Mouse (Mus musculus): Measurements from ENCODE around the gene Meox1. TPM values are rescaled to one million over a fixed set of nuclear protein-coding genes. Genes with fewer than 3 reads are reported as not detected.

The Meox1 gene
- polyA plus RNA-seq, 2 experiments = 15.2 to 20.8 TPM

DNA sequence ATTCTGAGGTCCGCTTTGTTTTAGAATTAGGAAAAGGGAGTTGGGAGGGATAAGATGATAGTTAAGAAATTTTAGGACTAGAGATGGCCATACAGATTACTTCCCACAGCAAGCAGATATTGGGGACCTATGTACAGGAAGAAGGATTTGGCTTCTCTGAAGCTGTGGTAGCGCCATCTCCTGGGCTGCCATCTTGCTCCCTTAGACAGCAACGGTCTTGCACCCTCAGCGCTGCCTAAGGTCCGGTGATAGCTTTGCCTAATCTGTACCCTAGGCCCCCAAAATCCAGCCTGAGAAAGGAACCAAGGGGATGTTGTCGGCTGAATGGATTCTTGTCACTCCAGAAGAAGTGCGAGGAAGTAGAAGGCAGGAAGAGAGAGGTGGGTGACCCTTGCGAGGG lies 19.4 kb upstream of the Meox1 start:
- Histone ChIP-seq H3K4me1 (ENCODE audit: control insufficient read depth, insufficient read depth, low read length) (no peaks in the 10 kb centered on the region), H3K27me3 (ENCODE audit: control insufficient read depth, insufficient read depth, low read length) (peaks cover 7% of the 10 kb centered on the region; the same call in 1 of the 2 replicates), H3K9me3 (ENCODE audit: control insufficient read depth, low read length) (no peaks in the 10 kb centered on the region), H3K4me3 (replicated peaks; ENCODE audit: low read length) (no peak overlapping the region), H3K4me2 (replicated peaks; ENCODE audit: low read depth, low read length, severe bottlenecking) (no peak overlapping the region), H3K9ac (ENCODE audit: low read depth, low read length, severe bottlenecking) (no peak overlapping the region), H3K27ac (replicated peaks; ENCODE audit: low read depth, low read length) (no peak overlapping the region), H3K36me3 (ENCODE audit: control insufficient read depth, insufficient read depth, low read length) (no peaks in the 10 kb centered on the region)
- no peak for TF ChIP-seq POLR2A (IDR thresholded peaks at IDR 0.05; ENCODE audit: borderline replicate concordance, extremely low read depth, insufficient read depth, insufficient read length)
- DNase-seq (ENCODE audit: low spot score) (no peak), ATAC-seq (ENCODE audit: low FRiP score, low read depth) (no peak)
- WGBS = 62% methylated on average over 8 of the region's 8 CpGs

- H3K4me2 ChIP-seq (replicated peaks; ENCODE audit: low read depth, low read length, severe bottlenecking) = no peak overlapping the region
- no peaks in the 10 kb centered on the region for H3K9me3 ChIP-seq (ENCODE audit: control insufficient read depth, low read length)
- H3K9ac ChIP-seq (ENCODE audit: low read depth, low read length, severe bottlenecking) = no peak overlapping the region
- TF ChIP-seq POLR2A (IDR thresholded peaks at IDR 0.05; ENCODE audit: borderline replicate concordance, extremely low read depth, insufficient read depth, insufficient read length) = no peak
- no peaks in the 10 kb centered on the region for H3K36me3 ChIP-seq (ENCODE audit: control insufficient read depth, insufficient read depth, low read length)
- ATAC-seq (ENCODE audit: low FRiP score, low read depth) (no peak), DNase-seq (ENCODE audit: low spot score) (no peak)
- 0 out of 2 replicates have a peak, but pooled peaks cover 4% of the 10 kb centered on the region for H3K27me3 ChIP-seq (ENCODE audit: control insufficient read depth, insufficient read depth, low read length)
- H3K4me1 ChIP-seq (ENCODE audit: control insufficient read depth, insufficient read depth, low read length) = no peaks in the 10 kb centered on the region
- H3K27ac ChIP-seq (replicated peaks; ENCODE audit: low read depth, low read length) = no peak overlapping the region
- 60% methylated on average over 4 of the region's 4 CpGs for WGBS
- H3K4me3 ChIP-seq (replicated peaks; ENCODE audit: low read length) = no peak overlapping the region
Measured at GRCm38 (mm10) chr11:101911855-101912579, 17.8 kb upstream of the Meox1 start.

- peak; percentile 72; the same call in 1 of the 2 replicates for ATAC-seq (ENCODE audit: low FRiP score, low read depth)
- H3K4me2 ChIP-seq (replicated peaks; ENCODE audit: low read depth, low read length, severe bottlenecking) = no peak overlapping the region
Measured at GRCm38 (mm10) chr11:101910230-101910946, 16.2 kb upstream of the Meox1 start.

GRCm38 (mm10) chr11:101908777-101909176 lies 14.6 kb upstream of the Meox1 start:
- no peak overlapping the region for H3K4me2 ChIP-seq (replicated peaks; ENCODE audit: low read depth, low read length, severe bottlenecking)
- no peak overlapping the region for H3K9ac ChIP-seq (ENCODE audit: low read depth, low read length, severe bottlenecking)
- no peaks in the 10 kb centered on the region for H3K27me3 ChIP-seq (ENCODE audit: control insufficient read depth, insufficient read depth, low read length)
- no peaks in the 10 kb centered on the region for H3K4me1 ChIP-seq (ENCODE audit: control insufficient read depth, insufficient read depth, low read length)
- no peaks in the 10 kb centered on the region for H3K9me3 ChIP-seq (ENCODE audit: control insufficient read depth, low read length)
- WGBS = 73% methylated on average over 6 of the region's 6 CpGs
- ATAC-seq (ENCODE audit: low FRiP score, low read depth) (no peak), DNase-seq (ENCODE audit: low spot score) (no peak)
- H3K27ac ChIP-seq (replicated peaks; ENCODE audit: low read depth, low read length) = no peak overlapping the region
- no peak overlapping the region for H3K4me3 ChIP-seq (replicated peaks; ENCODE audit: low read length)
- TF ChIP-seq POLR2A (IDR thresholded peaks at IDR 0.05; ENCODE audit: borderline replicate concordance, extremely low read depth, insufficient read depth, insufficient read length) = no peak
- H3K36me3 ChIP-seq (ENCODE audit: control insufficient read depth, insufficient read depth, low read length) = no peaks in the 10 kb centered on the region

More at GRCm38 (mm10) chr11:101910230-101910946, 16.2 kb upstream of the Meox1 start:
- Histone ChIP-seq H3K9ac (ENCODE audit: low read depth, low read length, severe bottlenecking) (no peak overlapping the region), H3K4me3 (replicated peaks; ENCODE audit: low read length) (no peak overlapping the region), H3K27ac (replicated peaks; ENCODE audit: low read depth, low read length) (no peak overlapping the region), H3K36me3 (ENCODE audit: control insufficient read depth, insufficient read depth, low read length) (no peaks in the 10 kb centered on the region), H3K27me3 (ENCODE audit: control insufficient read depth, insufficient read depth, low read length) (no peaks in the 10 kb centered on the region), H3K9me3 (ENCODE audit: control insufficient read depth, low read length) (no peaks in the 10 kb centered on the region), H3K4me1 (ENCODE audit: control insufficient read depth, insufficient read depth, low read length) (no peaks in the 10 kb centered on the region)
- DNase-seq (ENCODE audit: low spot score) = peak; percentile 77
- TF ChIP-seq POLR2A (IDR thresholded peaks at IDR 0.05; ENCODE audit: borderline replicate concordance, extremely low read depth, insufficient read depth, insufficient read length) = no peak
- 20% methylated on average over 21 of the region's 21 CpGs for WGBS

GRCm38 (mm10) chr11:101905115-101905514 lies 10.9 kb upstream of the Meox1 start:
- peak; percentile 84 for DNase-seq (ENCODE audit: low spot score)
- ATAC-seq (ENCODE audit: low FRiP score, low read depth) = no peak
- 0 out of 2 replicates have a peak, but pooled peaks cover 9% of the 10 kb centered on the region for H3K4me1 ChIP-seq (ENCODE audit: control insufficient read depth, insufficient read depth, low read length)
- no peak overlapping the region for H3K4me2 ChIP-seq (replicated peaks; ENCODE audit: low read depth, low read length, severe bottlenecking)
- no peak overlapping the region for H3K4me3 ChIP-seq (replicated peaks; ENCODE audit: low read length)
- no peak for TF ChIP-seq POLR2A (IDR thresholded peaks at IDR 0.05; ENCODE audit: borderline replicate concordance, extremely low read depth, insufficient read depth, insufficient read length)
- WGBS = 33% methylated on average over 13 of the region's 13 CpGs
- no peak overlapping the region for H3K9ac ChIP-seq (ENCODE audit: low read depth, low read length, severe bottlenecking)
- no peaks in the 10 kb centered on the region for H3K27me3 ChIP-seq (ENCODE audit: control insufficient read depth, insufficient read depth, low read length)
- no peaks in the 10 kb centered on the region for H3K9me3 ChIP-seq (ENCODE audit: control insufficient read depth, low read length)
- no peaks in the 10 kb centered on the region for H3K36me3 ChIP-seq (ENCODE audit: control insufficient read depth, insufficient read depth, low read length)
- no peak overlapping the region for H3K27ac ChIP-seq (replicated peaks; ENCODE audit: low read depth, low read length)

All from limb, embryonic 14.5 days (tissue).